Mouse (Mus musculus): ENCODE results near the gene Mctp1. TPM values are rescaled to one million over a fixed set of nuclear protein-coding genes. Genes with fewer than 3 reads are reported as not detected.

Mctp1 gene
- 9.2 TPM for polyA plus RNA-seq (2015; fragmentation: Illumina TruSeq; extraction: RNeasy Lipid Tissue Mini Kit (QIAGEN cat#74804); ENCODE audit: insufficient read depth, low replicate concordance)

DNA sequence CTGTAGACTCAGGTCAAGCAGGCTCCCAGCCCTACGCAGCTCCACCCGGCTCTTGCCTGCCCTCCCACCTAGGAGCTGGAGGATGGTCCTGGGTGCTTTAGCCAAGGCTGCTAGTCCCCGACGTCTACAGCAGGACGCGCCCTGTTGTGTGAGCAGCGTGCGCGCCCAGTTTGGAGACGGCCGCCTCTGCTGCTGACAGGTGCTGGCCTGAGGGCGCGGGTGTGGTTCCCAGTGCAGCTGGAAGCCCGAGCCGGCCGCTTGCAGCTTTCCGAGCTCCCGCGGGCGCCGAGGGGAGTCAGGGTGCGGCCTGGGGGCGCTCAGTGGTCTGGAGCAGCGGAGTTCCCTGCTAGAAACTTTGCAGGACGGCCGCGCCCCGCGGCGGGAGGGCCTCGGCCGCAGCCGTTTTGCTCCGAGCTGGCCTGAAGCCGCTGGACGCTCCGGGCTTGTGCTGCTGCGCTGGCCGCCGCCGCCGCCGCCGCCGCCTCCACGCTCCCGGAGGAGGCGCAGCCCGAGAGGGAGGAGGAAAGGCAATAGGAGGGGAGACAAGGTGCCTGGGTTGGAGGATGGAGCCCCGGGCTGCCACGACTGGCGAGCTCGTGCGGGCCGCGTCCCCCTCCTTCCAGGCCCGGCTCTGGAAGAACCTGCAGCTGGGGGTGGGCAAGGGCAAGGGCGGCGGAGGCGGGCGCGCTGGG lies at the start of gene Mctp1:
Gene Mctp1 (plus strand): TSS at position 564 of the 692 bp plus-strand sequence.

Other genes starting within 250 kb of the Mctp1 start
- not detected for gene Fam81b, start 79.5 kb upstream of the Mctp1 start, polyA plus RNA-seq (2015; fragmentation: Illumina TruSeq; extraction: RNeasy Lipid Tissue Mini Kit (QIAGEN cat#74804); ENCODE audit: insufficient read depth, low replicate concordance)